Mouse (Mus musculus): Measurements from ENCODE around the gene Ppp1r16b. TPM values are rescaled to one million over a fixed set of nuclear protein-coding genes. Genes with fewer than 3 reads are reported as not detected.
A peak's percentile ranks its signal among the peaks of the same experiment; 100 is the strongest.

Gene Ppp1r16b
- polyA plus RNA-seq, 1 experiment from 2014 or later: 23.4 TPM

DNA sequence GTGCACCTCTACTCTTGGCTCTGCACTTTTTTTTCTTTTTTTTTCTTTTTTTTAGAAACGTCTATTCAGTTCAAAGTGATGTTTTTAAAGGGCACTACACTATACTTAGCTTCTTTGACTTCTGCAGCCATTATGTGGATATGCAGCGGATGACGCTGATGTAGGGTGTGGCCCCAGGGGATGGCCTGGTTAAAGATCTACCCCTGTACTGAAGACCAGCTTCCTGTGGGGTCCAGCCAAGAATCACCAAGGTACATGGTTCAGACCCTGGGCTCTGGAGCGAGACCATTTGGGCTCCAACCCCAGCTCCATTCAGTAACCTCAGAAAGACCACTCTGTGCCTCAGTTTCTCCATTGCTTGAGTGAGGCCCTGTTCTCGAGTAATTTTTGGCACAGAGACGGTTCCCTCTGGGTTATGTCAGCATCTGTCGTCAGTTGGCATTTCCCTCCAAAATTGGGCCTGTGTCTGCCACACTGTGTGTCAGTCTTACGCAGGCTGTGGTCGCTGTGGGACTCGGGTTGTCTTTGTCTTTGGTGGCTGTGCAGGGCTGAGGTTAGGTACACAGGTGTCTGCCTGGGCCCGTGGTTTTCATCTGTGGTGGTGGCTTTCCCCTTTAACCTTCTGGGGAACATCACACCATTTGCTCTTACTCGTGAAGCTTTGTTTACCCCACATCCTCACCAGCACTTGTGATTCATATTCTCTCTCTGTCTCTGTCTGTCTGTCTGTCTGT lies 53.8 kb downstream of the Ppp1r16b start:
- H3K4me1 ChIP-seq: peaks cover 12% of the 10 kb centered on the region
- no peak overlapping the region for H3K27ac ChIP-seq
- 0 out of 2 replicates have a peak, but pooled peaks cover 4% of the 10 kb centered on the region for H3K9me3 ChIP-seq
- no peak overlapping the region for H3K9ac ChIP-seq
- H3K4me2 ChIP-seq: no peak overlapping the region
- H3K4me3 ChIP-seq: no peak overlapping the region
- ATAC-seq (replicated peaks): no peak
- no peaks in the 10 kb centered on the region for H3K27me3 ChIP-seq (replicated peaks)
- no peaks in the 10 kb centered on the region for H3K36me3 ChIP-seq (replicated peaks)
- 87% methylated on average over 12 of the region's 12 CpGs for WGBS

DNA sequence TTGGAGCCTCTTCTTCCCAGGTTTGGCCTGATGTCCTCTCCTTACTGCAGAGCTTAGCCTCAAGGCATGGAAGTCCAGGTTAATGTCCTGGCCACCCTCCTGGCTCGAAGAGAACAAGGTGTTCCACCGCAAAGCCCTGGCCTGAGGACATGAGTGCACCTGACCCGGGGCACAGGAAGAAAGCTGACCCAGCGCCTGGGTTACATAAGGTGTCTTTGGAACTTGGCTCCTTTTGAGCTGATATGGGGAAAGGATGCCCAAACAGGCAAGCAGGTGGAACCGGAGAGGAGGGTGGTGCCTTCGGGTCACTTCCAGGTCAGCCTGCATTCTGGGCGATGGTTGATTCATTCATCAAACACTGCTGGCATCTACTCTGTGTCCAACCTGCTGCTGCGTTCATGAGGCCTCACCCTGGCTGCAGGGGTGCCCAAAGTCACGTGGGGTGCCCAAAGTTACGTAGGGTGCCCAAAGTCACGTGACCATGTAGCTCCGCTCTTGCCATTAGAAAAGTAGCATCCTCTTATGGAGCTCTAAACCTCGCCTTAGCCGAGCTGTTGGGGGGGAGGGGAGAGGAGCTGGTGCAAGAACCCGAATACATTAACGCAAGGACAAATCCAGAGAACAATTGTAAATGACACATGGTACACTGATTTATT lies 55.6 kb downstream of the Ppp1r16b start:
- Histone ChIP-seq H3K9ac (no peak overlapping the region), H3K4me3 (no peak overlapping the region), H3K9me3 (0 out of 2 replicates have a peak, but pooled peaks cover 4% of the 10 kb centered on the region), H3K4me1 (peaks cover 12% of the 10 kb centered on the region), H3K4me2 (no peak overlapping the region), H3K27me3 (replicated peaks) (no peaks in the 10 kb centered on the region), H3K27ac (no peak overlapping the region), H3K36me3 (replicated peaks) (no peaks in the 10 kb centered on the region)
- ATAC-seq (replicated peaks): no peak
- 76% methylated on average over 16 of the region's 16 CpGs for WGBS

DNA sequence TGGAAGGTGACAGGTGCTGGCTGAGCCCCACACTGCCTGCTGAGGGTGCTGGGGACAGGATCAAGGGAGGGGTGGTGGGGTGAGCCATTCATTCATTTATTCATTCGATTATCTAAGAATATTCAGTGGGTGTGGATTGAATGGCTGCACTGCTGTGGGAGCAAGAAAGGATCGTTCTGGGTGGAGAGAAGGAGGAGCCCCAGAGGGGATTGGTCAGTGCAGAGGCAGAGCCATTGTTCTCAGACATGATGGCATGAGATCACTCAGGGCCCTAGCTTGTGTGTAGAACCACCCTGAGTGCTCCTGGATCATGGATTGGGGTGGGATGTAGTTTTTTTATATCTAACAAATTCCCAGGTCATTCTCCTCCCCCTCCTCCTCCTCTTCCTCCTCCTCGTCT lies 56.3 kb downstream of the Ppp1r16b start:
- no peaks in the 10 kb centered on the region for H3K27me3 ChIP-seq (replicated peaks)
- no peak overlapping the region for H3K4me2 ChIP-seq
- H3K9ac ChIP-seq: no peak overlapping the region
- no peaks in the 10 kb centered on the region for H3K36me3 ChIP-seq (replicated peaks)
- ATAC-seq (replicated peaks): no peak
- 26% methylated on average over 3 of the region's 3 CpGs for WGBS
- no peak overlapping the region for H3K4me3 ChIP-seq
- H3K27ac ChIP-seq: no peak overlapping the region
- peaks cover 12% of the 10 kb centered on the region for H3K4me1 ChIP-seq
- 0 out of 2 replicates have a peak, but pooled peaks cover 4% of the 10 kb centered on the region for H3K9me3 ChIP-seq

DNA sequence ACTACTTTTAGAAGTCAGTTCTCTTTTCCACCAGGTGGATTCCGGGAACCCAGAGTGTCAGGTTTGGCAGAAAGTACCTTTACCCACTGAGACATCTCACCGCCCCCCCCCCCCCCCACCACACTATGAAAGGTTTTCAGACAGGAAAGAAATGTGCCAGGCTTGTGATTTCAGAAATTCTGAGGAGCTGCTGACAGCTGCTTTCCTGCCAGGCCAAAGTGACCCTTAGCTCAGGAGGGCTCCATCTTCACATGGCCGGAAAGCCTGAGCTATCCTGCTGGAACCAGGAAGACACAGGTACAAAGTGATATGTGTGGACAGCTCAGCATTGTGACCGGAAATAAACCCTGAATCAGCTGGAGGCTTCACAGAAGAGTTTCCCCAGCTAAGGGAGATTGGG lies 56.9 kb downstream of the Ppp1r16b start:
- WGBS: 91% methylated on average over 4 of the region's 4 CpGs
- no peak for ATAC-seq (replicated peaks)
- no peak overlapping the region for H3K4me3 ChIP-seq
- no peaks in the 10 kb centered on the region for H3K27me3 ChIP-seq (replicated peaks)
- peaks cover 12% of the 10 kb centered on the region for H3K4me1 ChIP-seq
- H3K9ac ChIP-seq: no peak overlapping the region
- H3K27ac ChIP-seq: no peak overlapping the region
- no peaks in the 10 kb centered on the region for H3K36me3 ChIP-seq (replicated peaks)
- no peaks in the 10 kb centered on the region for H3K9me3 ChIP-seq
- H3K4me2 ChIP-seq: no peak overlapping the region

DNA sequence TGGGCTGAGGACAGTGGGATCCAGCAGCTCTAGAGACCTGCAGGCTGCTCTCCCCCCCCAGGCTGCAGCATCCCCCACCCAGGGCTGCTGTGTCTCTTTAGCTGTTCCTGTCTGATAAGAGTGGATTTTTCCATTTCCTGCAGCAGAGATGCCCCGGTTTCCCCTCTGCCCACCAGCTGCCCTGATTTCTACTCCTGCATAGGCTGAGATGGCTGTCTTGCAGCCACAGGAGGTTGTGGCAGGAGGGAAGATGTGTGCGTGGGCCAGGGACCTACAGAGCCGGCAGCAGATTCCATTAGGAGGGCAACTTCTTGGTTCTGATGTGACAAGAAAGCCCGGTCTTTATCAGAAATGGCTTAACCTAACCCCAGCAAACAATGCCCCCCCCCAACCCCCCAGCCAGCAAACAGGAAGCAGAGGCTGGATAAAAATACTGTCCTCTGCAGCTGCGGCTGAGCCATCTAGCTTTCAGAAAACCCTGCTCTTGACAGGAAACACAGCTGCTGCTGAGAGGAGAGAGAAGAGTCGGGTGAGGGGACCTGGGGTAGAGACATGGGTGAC lies 57.9 kb downstream of the Ppp1r16b start:
- Histone ChIP-seq H3K4me1 (peaks cover 12% of the 10 kb centered on the region), H3K9ac (no peak overlapping the region), H3K27me3 (replicated peaks) (no peaks in the 10 kb centered on the region), H3K9me3 (no peaks in the 10 kb centered on the region), H3K4me3 (no peak overlapping the region), H3K36me3 (replicated peaks) (no peaks in the 10 kb centered on the region), H3K27ac (0 out of 2 replicates have a peak overlapping the region, but pooled peaks have one; percentile 24), H3K4me2 (no peak overlapping the region)
- WGBS: 58% methylated on average over 6 of the region's 6 CpGs
- ATAC-seq (replicated peaks): no peak

DNA sequence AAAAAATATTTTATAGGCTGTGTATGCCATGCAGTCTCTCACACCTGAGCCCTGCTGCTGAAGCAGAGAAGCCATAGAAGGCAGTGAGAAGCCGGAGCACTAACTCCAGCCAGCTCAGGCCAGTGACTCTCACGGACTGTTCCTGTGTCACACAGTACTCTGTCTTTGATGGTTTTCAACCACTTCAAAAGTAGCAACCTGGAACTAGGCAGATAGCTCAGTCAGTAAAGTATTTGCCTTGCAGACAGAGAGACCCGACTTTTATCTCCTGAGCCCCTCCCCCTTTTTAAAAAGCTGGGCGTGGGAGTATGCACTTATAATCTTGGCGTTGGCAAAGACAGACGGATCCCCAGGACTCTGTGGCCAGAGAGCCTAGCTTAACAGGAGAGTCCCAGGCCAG lies 58.6 kb downstream of the Ppp1r16b start:
- H3K9me3 ChIP-seq: no peaks in the 10 kb centered on the region
- ATAC-seq (replicated peaks): no peak
- WGBS: 46% methylated on average over 6 of the region's 6 CpGs
- peaks cover 12% of the 10 kb centered on the region for H3K4me1 ChIP-seq
- H3K27ac ChIP-seq: no peak overlapping the region
- no peaks in the 10 kb centered on the region for H3K27me3 ChIP-seq (replicated peaks)
- no peak overlapping the region for H3K9ac ChIP-seq
- no peaks in the 10 kb centered on the region for H3K36me3 ChIP-seq (replicated peaks)
- no peak overlapping the region for H3K4me2 ChIP-seq
- H3K4me3 ChIP-seq: no peak overlapping the region

DNA sequence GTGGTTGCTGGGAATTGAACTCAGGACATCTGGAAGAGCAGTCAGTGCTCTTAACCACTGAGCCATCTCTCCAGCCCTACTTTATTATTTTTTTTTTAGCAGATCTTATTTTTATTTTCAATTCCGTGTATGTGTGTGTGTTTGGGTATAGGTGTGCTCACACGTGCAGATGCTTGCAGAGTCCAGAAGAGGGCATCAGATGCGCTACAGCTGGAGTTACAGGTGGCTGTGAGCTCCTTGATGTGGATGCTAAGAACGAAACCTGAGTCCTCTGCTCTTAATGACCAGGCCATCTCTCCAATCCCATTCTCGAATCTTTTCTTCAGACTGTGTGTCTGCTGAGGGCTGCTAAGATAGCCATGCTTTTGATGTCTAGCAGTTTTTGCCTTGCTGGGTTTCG lies 61.1 kb downstream of the Ppp1r16b start:
- Histone ChIP-seq H3K4me2 (no peak overlapping the region), H3K36me3 (replicated peaks) (no peaks in the 10 kb centered on the region), H3K9ac (no peak overlapping the region), H3K27me3 (replicated peaks) (no peaks in the 10 kb centered on the region), H3K27ac (no peak overlapping the region), H3K4me1 (peaks cover 9% of the 10 kb centered on the region), H3K9me3 (no peaks in the 10 kb centered on the region), H3K4me3 (no peak overlapping the region)
- ATAC-seq (replicated peaks): no peak
- WGBS: 72% methylated on average over 6 of the region's 6 CpGs

DNA sequence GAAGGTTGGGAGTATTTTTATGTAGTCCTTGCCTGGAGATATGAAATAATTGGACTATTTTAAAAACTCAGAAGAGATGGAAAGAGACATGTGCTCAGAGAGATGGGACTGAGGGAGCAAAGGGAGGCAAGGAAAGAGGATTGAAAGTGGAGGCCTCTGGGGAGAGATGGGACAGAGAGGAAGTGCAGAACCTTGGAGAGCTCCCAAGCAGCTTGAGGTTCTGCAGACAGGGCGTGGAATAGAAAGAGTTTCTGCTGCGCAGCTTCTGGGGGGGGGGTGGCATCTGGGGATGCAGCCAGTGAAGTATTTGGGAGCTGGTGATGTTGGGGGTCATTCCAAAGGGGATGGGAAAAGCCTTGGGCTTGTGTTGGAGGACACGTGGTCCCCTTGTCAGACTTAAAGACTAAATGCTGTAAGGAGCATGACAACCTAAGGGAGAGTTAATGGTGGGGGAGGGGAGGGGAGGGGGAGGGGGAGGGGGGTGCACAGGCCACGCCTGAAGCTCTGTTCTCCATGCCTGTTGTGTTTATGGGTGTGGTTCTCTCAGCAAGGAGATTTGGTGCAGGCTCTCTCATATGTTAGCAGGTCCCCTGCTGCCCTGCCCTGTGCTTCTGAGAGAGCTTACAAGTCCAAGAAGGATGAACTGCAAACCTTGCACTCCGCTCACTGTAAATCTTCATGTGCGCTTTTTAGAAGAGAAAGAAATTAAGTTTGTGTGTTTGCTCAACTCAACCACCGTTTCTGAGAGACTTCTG lies 63.0 kb downstream of the Ppp1r16b start:
- Histone ChIP-seq H3K4me2 (no peak overlapping the region), H3K27ac (no peak overlapping the region), H3K9me3 (no peaks in the 10 kb centered on the region), H3K4me1 (peaks cover 2% of the 10 kb centered on the region; the same call in 1 of the 2 replicates), H3K36me3 (replicated peaks) (no peaks in the 10 kb centered on the region), H3K9ac (no peak overlapping the region), H3K4me3 (no peak overlapping the region), H3K27me3 (replicated peaks) (no peaks in the 10 kb centered on the region)
- no peak for ATAC-seq (replicated peaks)
- 56% methylated on average over 7 of the region's 7 CpGs for WGBS

DNA sequence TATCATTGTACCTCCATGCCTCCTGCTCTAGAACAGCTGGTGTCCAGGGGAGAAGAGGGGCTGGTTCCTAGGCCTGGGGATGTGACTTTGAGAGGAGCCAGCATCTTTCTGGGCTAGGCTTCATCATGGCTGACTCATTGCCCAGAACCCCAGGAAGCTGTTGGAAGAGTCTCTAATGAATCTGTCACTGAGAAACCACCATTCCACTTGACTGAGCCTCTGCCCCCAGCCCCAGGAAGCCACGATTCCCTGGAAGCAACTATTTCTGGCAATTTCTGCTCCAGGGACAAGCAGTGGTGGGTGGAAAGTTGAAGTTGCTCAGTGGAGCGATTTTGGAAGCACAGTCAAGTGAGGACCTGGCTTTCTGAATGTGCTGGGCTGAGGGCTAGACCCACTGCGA lies 65.7 kb downstream of the Ppp1r16b start:
- no peak for ATAC-seq (replicated peaks)
- no peak overlapping the region for H3K27ac ChIP-seq
- 75% methylated on average over 3 of the region's 3 CpGs for WGBS
- H3K4me2 ChIP-seq: no peak overlapping the region
- no peaks in the 10 kb centered on the region for H3K36me3 ChIP-seq (replicated peaks)
- H3K4me3 ChIP-seq: no peak overlapping the region
- H3K27me3 ChIP-seq (replicated peaks): no peaks in the 10 kb centered on the region
- no peak overlapping the region for H3K9ac ChIP-seq
- no peaks in the 10 kb centered on the region for H3K4me1 ChIP-seq
- no peaks in the 10 kb centered on the region for H3K9me3 ChIP-seq

DNA sequence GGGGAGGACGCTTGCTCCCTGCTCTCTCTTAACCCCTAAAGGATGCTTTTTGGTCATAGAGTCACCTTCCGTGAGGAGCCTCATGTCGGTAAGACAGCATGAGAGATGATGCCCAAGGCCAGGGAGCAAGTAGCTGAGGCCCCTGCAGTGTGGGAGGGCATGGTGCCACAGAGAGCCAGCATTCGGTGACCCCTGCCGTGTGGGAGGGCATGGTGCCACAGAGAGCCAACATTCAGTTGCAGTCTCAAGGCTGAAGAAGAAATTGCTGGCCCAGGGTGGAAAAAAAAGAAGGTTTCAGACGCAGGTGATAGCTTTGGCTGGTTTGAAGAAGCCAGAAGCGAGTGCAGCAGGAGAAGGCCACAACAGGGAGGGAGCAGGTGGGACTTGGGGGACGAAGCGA lies 67.3 kb downstream of the Ppp1r16b start:
- Histone ChIP-seq H3K9ac (no peak overlapping the region), H3K36me3 (replicated peaks) (no peaks in the 10 kb centered on the region), H3K4me2 (no peak overlapping the region), H3K27me3 (replicated peaks) (no peaks in the 10 kb centered on the region), H3K9me3 (no peaks in the 10 kb centered on the region), H3K4me1 (no peaks in the 10 kb centered on the region), H3K4me3 (no peak overlapping the region), H3K27ac (no peak overlapping the region)
- 91% methylated on average over 9 of the region's 9 CpGs for WGBS
- no peak for ATAC-seq (replicated peaks)

DNA sequence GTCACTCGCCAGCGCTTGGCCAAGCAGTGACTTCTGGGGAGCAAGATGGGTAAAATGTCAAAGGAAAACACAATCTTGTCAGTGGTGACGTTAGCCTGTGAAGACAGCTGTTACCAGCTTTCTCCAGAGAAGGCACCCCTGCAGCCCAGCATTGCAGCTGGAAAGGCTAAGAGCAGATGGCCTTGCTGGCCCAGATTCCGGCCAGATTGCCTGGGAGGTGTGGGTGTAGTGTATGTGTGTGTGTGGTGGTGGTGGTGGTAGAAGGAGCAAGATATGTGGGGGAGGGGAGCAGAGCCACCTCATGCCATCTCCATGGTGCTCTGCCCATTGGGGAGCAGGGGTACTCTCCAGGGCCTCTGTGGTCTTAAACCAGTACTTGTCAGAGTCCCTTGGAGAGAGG lies 67.9 kb downstream of the Ppp1r16b start:
- Histone ChIP-seq H3K9me3 (no peaks in the 10 kb centered on the region), H3K36me3 (replicated peaks) (no peaks in the 10 kb centered on the region), H3K9ac (no peak overlapping the region), H3K27me3 (replicated peaks) (no peaks in the 10 kb centered on the region), H3K27ac (no peak overlapping the region), H3K4me2 (no peak overlapping the region), H3K4me1 (no peaks in the 10 kb centered on the region), H3K4me3 (no peak overlapping the region)
- ATAC-seq (replicated peaks): no peak
- 84% methylated on average over 4 of the region's 4 CpGs for WGBS

DNA sequence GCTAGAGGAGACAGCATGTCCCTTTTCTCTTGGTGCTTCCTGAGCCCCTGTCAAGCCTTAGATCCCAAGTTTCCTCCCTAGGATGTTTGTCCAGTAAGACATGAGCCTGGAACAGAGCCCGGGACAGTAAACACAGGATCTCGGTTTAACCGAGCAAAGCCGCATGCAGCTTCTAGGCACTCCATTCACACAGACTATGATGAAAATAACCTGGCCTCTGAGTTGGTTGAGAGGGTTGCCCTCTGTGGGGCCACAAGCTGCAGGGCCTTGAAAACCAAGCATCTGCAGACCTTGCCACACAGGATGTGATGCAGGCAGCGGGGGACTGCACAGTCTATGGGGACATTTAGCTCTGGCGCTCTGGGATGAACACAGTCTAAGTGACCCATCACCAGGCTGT lies 68.7 kb downstream of the Ppp1r16b start:
- Histone ChIP-seq H3K4me1 (peaks cover 7% of the 10 kb centered on the region; the same call in 1 of the 2 replicates), H3K27ac (no peak overlapping the region), H3K36me3 (replicated peaks) (no peaks in the 10 kb centered on the region), H3K4me3 (no peak overlapping the region), H3K9ac (no peak overlapping the region), H3K9me3 (no peaks in the 10 kb centered on the region), H3K4me2 (no peak overlapping the region), H3K27me3 (replicated peaks) (no peaks in the 10 kb centered on the region)
- WGBS: 88% methylated on average over 6 of the region's 6 CpGs
- ATAC-seq (replicated peaks): no peak

Measured in midbrain, embryonic 15.5 days (tissue).